Mouse (Mus musculus) MEL (cell line): Measurements from ENCODE around the gene Alad. TPM values are rescaled to one million over a fixed set of nuclear protein-coding genes. Genes with fewer than 3 reads are reported as not detected.

Experiments used
- DNase-seq: peaks from one replicate; pipeline ENCODE4 v3.0.0; 2011; ENCODE audit warnings: low read depth, low spot score
- H3K27ac ChIP-seq: 2 replicates; pipeline ENCODE4 v1.5.1; 2012; ENCODE audit warnings: low read depth, mild to moderate bottlenecking, control low read depth, low read length, moderate library complexity; ENCODE audit not compliant: control insufficient read depth
- H3K27me3 ChIP-seq, 2 experiments: fragments of 150-350 bp in 1 of 2; sonication (generic) in 1 of 2; 2 replicates each; pipeline ENCODE4 v1.6.1; 2012; ENCODE audit warnings: low read length in 2 of 2, mild to moderate bottlenecking in 2 of 2, improper control_type of control experiment in 1 of 2, moderate library complexity in 1 of 2; ENCODE audit not compliant: insufficient read depth in 2 of 2, control insufficient read depth in 1 of 2
- H3K36me3 ChIP-seq, 2 experiments: 2 replicates each; pipeline ENCODE4 v1.6.1; 2012 to 2014; ENCODE audit warnings: low read length in 2 of 2, improper control_type of control experiment in 1 of 2, inconsistent platforms in 1 of 2, mild to moderate bottlenecking in 1 of 2; ENCODE audit not compliant: insufficient read depth in 2 of 2, control insufficient read depth in 1 of 2
- H3K4me1 ChIP-seq, 2 experiments: fragments of 150-350 bp in 1 of 2; sonication (generic) in 1 of 2; 2 replicates each; pipeline ENCODE4 v1.6.1; 2012; ENCODE audit warnings: low read length in 2 of 2, improper control_type of control experiment in 1 of 2, mild to moderate bottlenecking in 1 of 2; ENCODE audit not compliant: insufficient read depth in 2 of 2, control insufficient read depth in 1 of 2
- H3K4me3 ChIP-seq, 2 experiments: fragments of 150-350 bp in 1 of 2; sonication (generic) in 1 of 2; 2 replicates each; pipeline ENCODE4 v1.5.1; 2012; ENCODE audit warnings: low read depth in 2 of 2, low read length in 2 of 2, mild to moderate bottlenecking in 2 of 2, moderate library complexity in 2 of 2, control low read depth in 1 of 2, improper control_type of control experiment in 1 of 2; ENCODE audit not compliant: control insufficient read depth in 1 of 2, insufficient read depth in 1 of 2
- H3K79me2 ChIP-seq: 2 replicates; pipeline ENCODE4 v1.6.1; 2012; ENCODE audit warnings: mild to moderate bottlenecking, low read length, moderate library complexity; ENCODE audit not compliant: control insufficient read depth, poor library complexity, insufficient read depth
- H3K9ac ChIP-seq: 2 replicates; pipeline ENCODE4 v1.6.1; 2012; ENCODE audit warnings: low read depth, mild to moderate bottlenecking, control low read depth, low read length, moderate library complexity; ENCODE audit not compliant: control insufficient read depth, poor library complexity, severe bottlenecking
- H3K9me3 ChIP-seq: fragments of 150-350 bp; sonication (generic); replicated peaks from 2 replicates; pipeline ENCODE4 v1.6.1; 2012; ENCODE audit warnings: mild to moderate bottlenecking, low read length, improper control_type of control experiment, moderate library complexity; ENCODE audit not compliant: insufficient read depth
- BHLHE40 ChIP-seq: IDR thresholded peaks from 2 replicates; pipeline ENCODE4 v1.6.1; 2012; ENCODE audit warnings: low read depth, mild to moderate bottlenecking, inconsistent platforms, low read length, improper control_type of control experiment, borderline replicate concordance
- CHD1 ChIP-seq: IDR thresholded peaks from 2 replicates; pipeline ENCODE4 v1.6.1; 2012; ENCODE audit warnings: low read depth, mild to moderate bottlenecking, inconsistent platforms, low read length, improper control_type of control experiment
- CHD2 ChIP-seq: IDR thresholded peaks from 2 replicates; pipeline ENCODE4 v1.6.1; 2011; ENCODE audit warnings: low read length, improper control_type of control experiment
- CTCF ChIP-seq, 3 experiments: IDR thresholded peaks in 2 of 3; conservative IDR thresholded peaks in 1 of 3; 2 replicates each; pipeline ENCODE4 v1.5.1; 2011 to 2012; ENCODE audit warnings: low read length in 3 of 3, low read depth in 2 of 3, mild to moderate bottlenecking in 2 of 3, improper control_type of control experiment in 1 of 3, inconsistent platforms in 1 of 3, mixed read lengths in 1 of 3, moderate library complexity in 1 of 3; ENCODE audit not compliant: control insufficient read depth in 1 of 3, insufficient read depth in 1 of 3, poor library complexity in 1 of 3, severe bottlenecking in 1 of 3
- E2F4 ChIP-seq: IDR thresholded peaks from 2 replicates; pipeline ENCODE4 v1.6.1; 2011; ENCODE audit warnings: low read depth, low read length, improper control_type of control experiment, borderline replicate concordance
- ELF1 ChIP-seq: IDR thresholded peaks from 2 replicates; pipeline ENCODE4 v1.6.1; 2014; ENCODE audit warnings: low read depth, mild to moderate bottlenecking, inconsistent platforms, low read length, improper control_type of control experiment, moderate library complexity
- EP300 ChIP-seq, 2 experiments: IDR thresholded peaks; 2 replicates each; pipeline ENCODE4 v1.6.1; 2011; ENCODE audit warnings: improper control_type of control experiment in 2 of 2, low read length in 2 of 2, low read depth in 1 of 2, mild to moderate bottlenecking in 1 of 2
- ETS1 ChIP-seq: IDR thresholded peaks from 2 replicates; pipeline ENCODE4 v1.6.1; 2012; ENCODE audit warnings: low read depth, mild to moderate bottlenecking, inconsistent platforms, low read length, improper control_type of control experiment, moderate library complexity
- GABPA ChIP-seq: IDR thresholded peaks from 2 replicates; pipeline ENCODE4 v1.6.1; 2012; ENCODE audit warnings: low read depth, mild to moderate bottlenecking, inconsistent platforms, low read length, improper control_type of control experiment, moderate library complexity
- HCFC1 ChIP-seq: IDR thresholded peaks from 2 replicates; pipeline ENCODE4 v1.6.1; 2012; ENCODE audit warnings: low read depth, mild to moderate bottlenecking, inconsistent platforms, low read length, improper control_type of control experiment, moderate library complexity
- JUND ChIP-seq: IDR thresholded peaks from 2 replicates; pipeline ENCODE4 v1.6.1; 2011; ENCODE audit warnings: low read depth, mild to moderate bottlenecking, improper control_type of control experiment, low read length
- KAT2A ChIP-seq: conservative IDR thresholded peaks from 2 replicates; pipeline ENCODE4 v1.6.1; 2012; ENCODE audit warnings: low read depth, low read length, improper control_type of control experiment, inconsistent platforms
- MAFK ChIP-seq: IDR thresholded peaks from 2 replicates; pipeline ENCODE4 v1.6.1; 2011; ENCODE audit warnings: low read depth, mild to moderate bottlenecking, low read length, improper control_type of control experiment, borderline replicate concordance
- MAX ChIP-seq: IDR thresholded peaks from 2 replicates; pipeline ENCODE4 v1.6.1; 2011; ENCODE audit warnings: low read length, improper control_type of control experiment
- MAZ ChIP-seq: IDR thresholded peaks from 2 replicates; pipeline ENCODE4 v1.6.1; 2012; ENCODE audit warnings: low read depth, mild to moderate bottlenecking, inconsistent platforms, low read length, improper control_type of control experiment
- MEF2A ChIP-seq: IDR thresholded peaks from 2 replicates; pipeline ENCODE4 v1.6.1; 2014; ENCODE audit warnings: low read depth, mild to moderate bottlenecking, inconsistent platforms, low read length, improper control_type of control experiment; ENCODE audit not compliant: poor library complexity, insufficient replicate concordance, severe bottlenecking; ENCODE audit errors: extremely low read depth
- MXI1 ChIP-seq: IDR thresholded peaks from 2 replicates; pipeline ENCODE4 v1.6.1; 2011; ENCODE audit warnings: mild to moderate bottlenecking, low read depth, low read length, improper control_type of control experiment
- MYB ChIP-seq: IDR thresholded peaks from 2 replicates; pipeline ENCODE4 v1.6.1; 2011; ENCODE audit warnings: mild to moderate bottlenecking, low read depth, low read length, improper control_type of control experiment
- MYC ChIP-seq: IDR thresholded peaks from 2 replicates; pipeline ENCODE4 v1.6.1; 2011; ENCODE audit warnings: low read depth, mild to moderate bottlenecking, low read length, improper control_type of control experiment, moderate library complexity
- NELFE ChIP-seq: IDR thresholded peaks from 2 replicates; pipeline ENCODE4 v1.6.1; 2011; ENCODE audit warnings: low read depth, low read length, improper control_type of control experiment
- NRF1 ChIP-seq: IDR thresholded peaks from 2 replicates; pipeline ENCODE4 v1.6.1; 2014; ENCODE audit warnings: low read depth, mild to moderate bottlenecking, inconsistent platforms, low read length, improper control_type of control experiment, moderate library complexity; ENCODE audit not compliant: poor library complexity, insufficient read depth, severe bottlenecking
- POLR2A ChIP-seq, 2 experiments: IDR thresholded peaks; 2 replicates each; pipeline ENCODE4 v1.6.1; 2011 to 2012; ENCODE audit warnings: low read length in 2 of 2, mild to moderate bottlenecking in 2 of 2, control low read depth in 1 of 2, improper control_type of control experiment in 1 of 2, low read depth in 1 of 2, moderate library complexity in 1 of 2; ENCODE audit not compliant: control insufficient read depth in 1 of 2, insufficient read depth in 1 of 2, poor library complexity in 1 of 2
- POLR2AphosphoS2 ChIP-seq: IDR thresholded peaks from 2 replicates; pipeline ENCODE4 v1.6.1; 2011; ENCODE audit warnings: low read length, improper control_type of control experiment
- POLR2AphosphoS5 ChIP-seq: IDR thresholded peaks from 2 replicates; pipeline ENCODE4 v1.6.1; 2012; ENCODE audit warnings: low read depth, borderline replicate concordance, mild to moderate bottlenecking, inconsistent platforms, low read length, moderate library complexity, mixed read lengths
- RAD21 ChIP-seq: IDR thresholded peaks from 2 replicates; pipeline ENCODE4 v1.6.1; 2011; ENCODE audit warnings: mild to moderate bottlenecking, low read depth, low read length, improper control_type of control experiment
- RCOR1 ChIP-seq: IDR thresholded peaks from 2 replicates; pipeline ENCODE4 v1.6.1; 2012; ENCODE audit warnings: low read depth, mild to moderate bottlenecking, inconsistent platforms, low read length, improper control_type of control experiment
- SIN3A ChIP-seq: IDR thresholded peaks from 2 replicates; pipeline ENCODE4 v1.6.1; 2012; ENCODE audit warnings: low read length, improper control_type of control experiment, inconsistent platforms
- SMC3 ChIP-seq: IDR thresholded peaks from 2 replicates; pipeline ENCODE4 v1.6.1; 2011; ENCODE audit warnings: low read depth, low read length, improper control_type of control experiment
- TAL1 ChIP-seq: IDR thresholded peaks from 2 replicates; pipeline ENCODE4 v1.6.1; 2012; ENCODE audit warnings: mild to moderate bottlenecking, inconsistent platforms, low read length, moderate library complexity, mixed read lengths
- TBP ChIP-seq: IDR thresholded peaks from 2 replicates; pipeline ENCODE4 v1.8.0; 2011; ENCODE audit warnings: low read depth, low read length, improper control_type of control experiment
- TCF12 ChIP-seq: IDR thresholded peaks from 2 replicates; pipeline ENCODE4 v1.6.1; 2014; ENCODE audit warnings: low read depth, mild to moderate bottlenecking, inconsistent platforms, low read length, improper control_type of control experiment, moderate library complexity
- UBTF ChIP-seq: IDR thresholded peaks from 2 replicates; pipeline ENCODE4 v1.6.1; 2012; ENCODE audit warnings: low read depth, mild to moderate bottlenecking, inconsistent platforms, low read length, improper control_type of control experiment, moderate library complexity, borderline replicate concordance; ENCODE audit not compliant: insufficient read depth
- USF1 ChIP-seq: IDR thresholded peaks from 2 replicates; pipeline ENCODE4 v1.6.1; 2014; ENCODE audit warnings: low read depth, mild to moderate bottlenecking, inconsistent platforms, low read length, improper control_type of control experiment, moderate library complexity
- USF2 ChIP-seq, 2 experiments: IDR thresholded peaks; 2 replicates each; pipeline ENCODE4 v1.6.1; 2011 to 2012; ENCODE audit warnings: improper control_type of control experiment in 2 of 2, low read length in 2 of 2, borderline replicate concordance in 1 of 2, inconsistent platforms in 1 of 2, low read depth in 1 of 2, mild to moderate bottlenecking in 1 of 2; ENCODE audit not compliant: insufficient read depth in 1 of 2
- ZC3H11A ChIP-seq: IDR thresholded peaks from 2 replicates; pipeline ENCODE4 v1.6.1; 2012; ENCODE audit warnings: low read depth, mild to moderate bottlenecking, inconsistent platforms, low read length, improper control_type of control experiment
- ZKSCAN1 ChIP-seq: IDR thresholded peaks from 2 replicates; pipeline ENCODE4 v1.6.1; 2012; ENCODE audit warnings: low read depth, mild to moderate bottlenecking, inconsistent platforms, low read length, improper control_type of control experiment, moderate library complexity
- ZMIZ1 ChIP-seq: IDR thresholded peaks from 2 replicates; pipeline ENCODE4 v1.6.1; 2012; ENCODE audit warnings: low read depth, mild to moderate bottlenecking, inconsistent platforms, low read length, improper control_type of control experiment, moderate library complexity
- ZNF384 ChIP-seq: IDR thresholded peaks from 2 replicates; pipeline ENCODE4 v1.6.1; 2012; ENCODE audit warnings: low read depth, mild to moderate bottlenecking, inconsistent platforms, low read length, improper control_type of control experiment
- polyA plus RNA-seq, 2 experiments: library from polyadenylated mRNA; stranded (reverse) in 1 of 2; unstranded in 1 of 2; fragments of >175 nt in 1 of 2; fragments of >200 nt in 1 of 2; gene quantifications; 2 replicates each; pipeline versions ENCODE4 v1.2.1 to v1.2.4; 2012; ENCODE audit warnings: low replicate concordance in 2 of 2, low read depth in 1 of 2; ENCODE audit not compliant: insufficient read length in 2 of 2, insufficient read depth in 1 of 2, missing spikeins in 1 of 2
- total RNA-seq: library from RNA; depleted of rRNA; stranded (reverse); fragments of 300-350 nt; gene quantifications from 2 replicates; pipeline ENCODE4 v1.2.3, GENCODE M21; 2012

Alad gene
- total and polyA plus RNA-seq, 3 experiments, result 213 to 386 TPM; not detected in 1

DNA sequence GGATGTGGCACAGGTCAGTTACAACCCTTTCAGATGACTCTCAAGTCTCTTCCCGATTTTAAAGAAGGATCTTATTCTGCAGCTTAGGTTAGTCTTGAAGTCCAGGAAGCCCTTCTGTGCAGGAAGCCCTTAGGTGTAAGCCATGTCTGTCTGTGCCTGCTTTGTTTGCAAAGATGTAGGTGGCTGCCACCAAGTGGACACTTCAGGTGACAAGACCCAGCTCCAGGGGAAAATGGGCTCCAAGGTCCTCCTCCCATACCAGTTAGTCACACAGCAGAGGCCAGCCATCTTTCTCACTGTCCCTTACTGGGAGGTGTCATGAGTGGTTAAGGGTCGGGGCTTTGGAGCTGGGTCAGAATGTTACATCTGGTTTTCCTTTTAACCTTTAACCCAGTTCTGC, 12.9 kb downstream of the Alad start:
- Histone ChIP-seq H3K27ac (no peak overlapping the region), H3K27me3 (no peaks in the 10 kb centered on the region), H3K9me3 (no peaks in the 10 kb centered on the region), H3K36me3 (peaks cover 6% of the 10 kb centered on the region in 2 experiments), H3K79me2 (peaks cover 1% of the 10 kb centered on the region; the same call in 1 of the 2 replicates), H3K4me1 (peaks cover 7 to 9% of the 10 kb centered on the region in 2 experiments; a peak in 3 of 4 replicates), H3K4me3 (no peak overlapping the region), H3K9ac (no peak overlapping the region)
- DNase-seq, result peak; percentile 67
- TF ChIP-seq MAZ (no peak), MXI1 (no peak), SIN3A (no peak), GABPA (no peak), MEF2A (no peak), TCF12 (no peak), SMC3 (peak; percentile 70), EP300 (IDR thresholded peaks at IDR 0.05; ENCODE audit: low read depth in 1 of 2, low read length in 2 of 2) (no peak), USF1 (no peak), MYC (no peak), POLR2AphosphoS2 (0 out of 2 replicates have a peak, but pooled peaks have one; percentile 18), NRF1 (no peak), UBTF (no peak), ZMIZ1 (no peak), CHD2 (no peak), NELFE (no peak), ETS1 (no peak), ZKSCAN1 (no peak), TBP (no peak), ZC3H11A (peak; percentile 58), USF2 (IDR thresholded peaks at IDR 0.05; ENCODE audit: borderline replicate concordance in 1 of 2, insufficient read depth in 1 of 2, low read depth in 1 of 2, low read length in 2 of 2) (no peak), POLR2AphosphoS5 (no peak; the same call in 1 of the 2 replicates), CHD1 (no peak), POLR2A (IDR thresholded peaks at IDR 0.05; ENCODE audit: control insufficient read depth in 1 of 2, insufficient read depth in 1 of 2, low read depth in 1 of 2, low read length in 2 of 2, poor library complexity in 1 of 2) (0 out of 4 replicates have a peak, but pooled peaks of 1 of the 2 experiments have one; percentile 11), CTCF (IDR thresholded peaks at IDR 0.05 in 2 of 3, conservative IDR thresholded peaks at IDR 0.05 in 1 of 3; ENCODE audit: control insufficient read depth in 1 of 3, insufficient read depth in 1 of 3, low read depth in 2 of 3, low read length in 3 of 3, poor library complexity in 1 of 3, severe bottlenecking in 1 of 3) (peak in 2 of 3 experiments; percentile 37 to 76; a peak in 4 of 6 replicates), JUND (no peak), HCFC1 (no peak), E2F4 (no peak), RAD21 (peak; percentile 77), KAT2A (no peak), ZNF384 (no peak), ELF1 (no peak), BHLHE40 (no peak), MYB (no peak), RCOR1 (no peak), MAX (no peak), MAFK (no peak), TAL1 (no peak)
